Mouse (Mus musculus) spleen, adult 12 weeks (tissue): ENCODE measurements around the gene Clcn2.

ENCODE experiments used
- DNase-seq: peaks from one replicate; pipeline ENCODE4 v3.0.0; 2022; ENCODE audit warnings: low spot score

Clcn2 gene

DNA sequence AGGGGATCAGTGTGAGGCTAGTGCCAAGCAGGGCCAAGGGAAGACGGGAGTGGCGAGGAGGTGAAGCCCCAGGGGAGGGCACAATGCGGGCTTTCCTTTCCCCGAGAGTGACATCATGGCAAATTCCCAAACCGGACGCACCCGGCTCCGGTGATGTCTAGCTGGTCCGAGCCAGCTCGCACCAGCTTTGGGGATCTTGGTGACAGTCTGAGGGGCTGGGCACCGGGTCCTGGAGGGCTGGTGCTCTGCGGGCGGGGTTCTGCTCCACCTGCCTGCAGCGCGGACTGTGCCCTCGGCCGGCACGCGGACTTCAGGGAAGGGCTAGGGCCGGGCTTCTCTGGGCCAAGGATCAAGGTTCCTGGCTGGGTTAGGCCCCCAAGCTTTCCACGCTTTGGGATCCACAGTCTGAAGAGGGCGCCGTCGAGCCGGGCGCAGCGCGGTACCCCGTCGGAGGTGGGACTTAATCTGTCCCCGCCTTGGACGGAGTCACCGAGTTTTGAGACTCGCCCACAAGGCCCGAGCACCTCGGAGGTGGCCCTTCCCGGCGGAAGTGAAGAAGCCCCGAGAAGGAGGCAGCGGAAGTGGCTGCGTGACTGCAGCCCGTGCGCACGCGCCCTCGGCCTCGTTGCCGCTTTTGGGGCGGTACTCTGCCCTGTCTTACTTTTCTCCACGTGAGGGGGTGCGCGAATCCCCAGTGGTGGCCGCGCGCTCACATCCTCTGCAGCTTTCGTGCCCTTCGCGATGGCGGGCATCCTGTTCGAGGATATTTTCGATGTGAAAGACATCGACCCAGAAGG, at the start of gene Clcn2, which contains the start of gene Polr2h:
TSS of gene Clcn2 (minus strand) at position 566 of the 797 bp plus-strand sequence.
TSS of gene Polr2h (plus strand) at position 485 of the 797 bp plus-strand sequence.
- DNase-seq = peak; percentile 93

DNA sequence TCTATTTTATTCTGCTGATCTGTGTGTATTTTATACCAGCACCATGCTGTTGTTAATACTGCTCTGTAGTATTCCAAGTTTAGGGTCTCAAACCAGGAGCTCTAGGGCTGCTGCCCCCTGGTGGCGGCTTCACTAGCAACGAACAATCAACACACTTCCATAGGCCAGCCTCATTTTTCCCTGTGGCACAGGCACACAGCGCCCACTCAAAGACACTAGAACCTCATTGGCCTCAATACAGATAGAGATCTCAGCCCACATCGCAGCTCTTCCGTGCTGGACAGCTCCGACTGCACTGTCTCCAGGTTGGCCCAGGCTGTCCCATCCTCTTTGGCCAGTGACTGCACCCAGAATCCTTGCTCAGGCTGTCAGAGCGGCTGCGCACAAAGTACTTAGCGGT, 47.7 kb upstream of the Clcn2 start:
- peak; percentile 25 for DNase-seq

DNA sequence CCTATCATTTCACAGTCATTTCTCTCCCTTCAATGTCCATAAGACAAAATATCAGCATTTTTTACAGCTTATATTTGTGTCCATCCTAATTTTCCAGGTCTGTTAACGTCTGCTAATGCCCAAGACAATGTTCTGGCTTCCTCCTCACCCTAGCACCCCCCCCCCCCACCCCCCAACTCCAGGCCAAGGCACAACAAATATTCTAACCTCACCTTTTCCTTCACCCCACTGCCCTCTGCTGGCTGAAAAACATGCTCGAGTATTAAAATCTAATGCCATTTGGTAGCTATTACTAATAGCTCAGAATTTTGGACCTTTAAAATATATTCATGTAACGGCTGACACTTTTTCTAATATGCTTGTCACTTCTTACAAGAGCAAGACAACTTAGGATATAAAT, 44.1 kb upstream of the Clcn2 start:
- no peak for DNase-seq

DNA sequence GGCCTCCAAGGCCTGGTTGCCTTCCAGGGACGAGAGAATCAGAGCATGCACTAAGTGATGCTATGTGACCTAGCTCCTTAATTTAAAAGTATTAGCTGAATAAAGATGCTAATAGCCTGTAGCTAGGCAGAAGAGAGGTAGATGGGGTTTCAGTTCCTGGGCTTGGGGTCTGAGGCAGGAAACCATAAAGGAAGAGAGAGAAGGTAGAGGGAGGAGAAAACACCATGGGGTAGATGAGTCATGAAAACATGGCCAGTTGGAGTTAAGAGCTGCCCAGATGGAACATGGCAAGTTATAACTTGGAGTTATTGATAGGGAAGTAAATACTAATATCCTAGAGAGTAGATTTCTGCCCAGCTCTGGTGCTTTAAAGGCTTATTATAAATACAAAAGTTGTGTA, 39.8 kb upstream of the Clcn2 start:
- no peak for DNase-seq

DNA sequence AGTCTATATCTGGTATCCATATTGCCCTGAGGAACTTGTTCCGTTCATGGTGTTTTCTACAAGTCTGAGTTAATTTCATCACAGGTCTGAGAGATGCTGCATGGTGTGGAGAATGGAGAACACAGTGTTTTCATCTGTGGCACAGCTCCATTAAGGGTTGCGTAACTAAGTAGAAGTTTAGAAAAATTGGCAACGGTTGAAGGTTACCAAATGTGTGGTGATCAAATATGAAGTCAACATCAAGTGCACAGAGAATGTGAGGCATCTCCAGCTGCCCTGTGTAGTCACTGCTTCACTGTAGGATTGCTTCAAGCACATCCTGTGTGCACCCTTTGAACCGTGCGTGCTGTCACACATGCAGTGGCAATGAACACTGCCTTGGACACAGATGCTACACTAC, 38.5 kb upstream of the Clcn2 start:
- DNase-seq = no peak

DNA sequence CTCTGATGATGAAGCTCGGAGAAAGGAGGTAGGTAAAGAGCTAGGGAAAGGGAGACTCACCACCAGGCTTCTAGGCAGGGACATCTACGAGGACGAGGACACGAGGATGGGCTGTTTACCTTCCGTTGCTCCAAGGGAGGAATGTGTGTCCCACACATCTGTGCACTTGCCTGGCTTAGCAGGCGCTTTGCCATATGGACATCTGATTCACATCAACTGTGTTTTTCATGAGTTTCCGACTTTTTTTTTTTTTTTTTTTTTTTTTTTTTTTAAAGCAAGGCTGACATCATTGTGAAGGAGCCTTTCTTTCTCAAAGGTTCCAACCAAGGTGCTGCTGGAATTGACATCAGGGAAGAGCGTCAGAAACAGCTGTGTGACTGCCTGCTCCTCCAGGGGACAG, 33.0 kb upstream of the Clcn2 start:
- DNase-seq = no peak

DNA sequence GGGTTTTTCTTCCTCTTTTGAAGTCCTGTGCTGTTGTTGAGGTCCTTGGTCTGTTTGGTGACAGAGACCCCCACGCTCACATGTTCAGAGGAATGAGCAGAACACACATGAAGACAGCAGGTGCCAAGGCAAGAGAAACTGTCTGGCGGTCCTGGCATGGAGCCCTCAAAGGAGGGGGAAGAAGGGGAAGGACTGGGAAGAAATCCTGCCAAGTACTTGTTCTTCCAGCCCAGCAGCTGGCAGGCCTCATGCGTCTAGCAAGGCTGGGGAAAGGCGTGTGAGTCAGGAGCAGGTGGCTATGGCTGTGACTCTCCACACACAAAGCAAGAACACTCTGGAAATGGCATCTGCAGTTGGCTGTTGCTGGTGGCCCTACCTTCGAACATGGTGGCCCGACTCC, 29.1 kb upstream of the Clcn2 start:
- DNase-seq = no peak

DNA sequence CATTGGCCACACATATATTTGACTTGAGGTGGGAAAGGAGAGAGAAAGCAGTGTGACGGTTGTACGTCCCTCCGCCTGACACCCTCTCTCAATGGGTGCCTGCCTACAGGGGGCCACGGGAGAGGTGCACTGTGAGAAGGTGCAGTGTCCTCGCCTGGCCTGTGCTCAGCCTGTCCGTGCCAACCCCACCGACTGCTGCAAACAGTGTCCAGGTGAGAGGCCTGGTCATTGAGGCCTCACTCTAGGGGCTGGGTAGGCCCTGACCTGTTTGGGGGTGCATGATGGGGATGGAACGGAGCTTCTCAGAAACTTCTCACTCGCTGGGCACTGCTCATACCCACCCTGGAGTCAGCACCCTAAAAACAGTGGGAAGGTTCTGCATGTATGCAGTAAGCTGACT, 22.3 kb upstream of the Clcn2 start:
- DNase-seq = no peak

DNA sequence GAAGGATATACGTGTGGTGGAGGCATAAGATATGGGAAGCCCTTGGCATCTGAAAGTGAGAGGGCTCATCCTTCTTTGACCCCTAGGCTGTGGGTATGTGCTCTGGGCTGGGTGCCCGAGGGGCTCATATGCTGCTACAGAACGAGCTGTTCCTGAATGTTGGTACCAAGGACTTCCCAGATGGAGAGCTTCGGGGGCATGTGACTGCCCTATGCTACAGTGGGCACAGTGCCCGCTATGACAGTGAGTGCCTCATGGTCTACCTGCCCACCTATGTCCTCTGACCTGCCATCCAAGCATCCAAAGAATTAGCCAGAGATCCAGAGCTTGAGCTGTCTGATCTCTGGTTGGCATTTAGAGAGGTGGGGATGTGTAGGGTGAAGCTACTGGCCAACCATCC, 19.3 kb upstream of the Clcn2 start:
- no peak for DNase-seq

DNA sequence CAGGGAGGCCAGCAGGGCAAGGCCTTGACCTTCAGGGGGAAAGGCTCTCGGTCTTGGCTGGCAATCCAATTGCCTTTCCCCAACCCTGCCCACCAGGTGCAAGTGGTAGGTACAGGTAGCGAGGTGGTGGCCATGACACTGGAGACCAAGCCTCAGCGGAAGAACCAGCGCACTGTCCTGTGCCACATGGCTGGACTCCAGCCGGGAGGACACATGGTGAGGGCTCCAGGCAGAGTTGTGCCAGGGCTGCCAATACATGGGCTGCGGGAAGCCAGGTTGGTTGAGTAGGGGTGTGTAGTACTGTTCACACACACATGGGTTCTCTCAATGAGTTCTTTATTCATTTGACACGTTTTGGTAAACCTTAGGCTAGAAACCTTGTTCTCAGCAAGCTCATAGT, 18.6 kb upstream of the Clcn2 start:
- DNase-seq = no peak

DNA sequence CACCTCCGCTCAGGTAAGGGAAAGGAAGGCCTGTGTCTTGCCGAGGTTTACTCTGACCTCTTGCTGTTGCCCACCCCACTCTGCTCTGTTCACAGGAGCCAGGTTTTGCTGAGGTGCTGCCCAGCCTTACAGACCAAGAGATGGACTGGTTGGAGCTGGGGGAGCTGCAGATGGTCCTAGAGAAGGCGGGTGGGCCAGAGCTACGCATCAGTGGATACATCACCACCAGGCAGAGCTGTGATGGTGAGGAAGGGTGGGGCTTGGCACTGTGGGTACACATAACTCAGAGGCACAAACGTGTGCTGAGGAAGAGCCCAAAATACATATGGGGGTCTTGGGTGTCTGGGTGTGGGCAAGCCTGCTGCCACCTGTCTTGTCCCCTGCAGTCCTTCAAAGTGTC, 18.1 kb upstream of the Clcn2 start:
- DNase-seq = no peak

DNA sequence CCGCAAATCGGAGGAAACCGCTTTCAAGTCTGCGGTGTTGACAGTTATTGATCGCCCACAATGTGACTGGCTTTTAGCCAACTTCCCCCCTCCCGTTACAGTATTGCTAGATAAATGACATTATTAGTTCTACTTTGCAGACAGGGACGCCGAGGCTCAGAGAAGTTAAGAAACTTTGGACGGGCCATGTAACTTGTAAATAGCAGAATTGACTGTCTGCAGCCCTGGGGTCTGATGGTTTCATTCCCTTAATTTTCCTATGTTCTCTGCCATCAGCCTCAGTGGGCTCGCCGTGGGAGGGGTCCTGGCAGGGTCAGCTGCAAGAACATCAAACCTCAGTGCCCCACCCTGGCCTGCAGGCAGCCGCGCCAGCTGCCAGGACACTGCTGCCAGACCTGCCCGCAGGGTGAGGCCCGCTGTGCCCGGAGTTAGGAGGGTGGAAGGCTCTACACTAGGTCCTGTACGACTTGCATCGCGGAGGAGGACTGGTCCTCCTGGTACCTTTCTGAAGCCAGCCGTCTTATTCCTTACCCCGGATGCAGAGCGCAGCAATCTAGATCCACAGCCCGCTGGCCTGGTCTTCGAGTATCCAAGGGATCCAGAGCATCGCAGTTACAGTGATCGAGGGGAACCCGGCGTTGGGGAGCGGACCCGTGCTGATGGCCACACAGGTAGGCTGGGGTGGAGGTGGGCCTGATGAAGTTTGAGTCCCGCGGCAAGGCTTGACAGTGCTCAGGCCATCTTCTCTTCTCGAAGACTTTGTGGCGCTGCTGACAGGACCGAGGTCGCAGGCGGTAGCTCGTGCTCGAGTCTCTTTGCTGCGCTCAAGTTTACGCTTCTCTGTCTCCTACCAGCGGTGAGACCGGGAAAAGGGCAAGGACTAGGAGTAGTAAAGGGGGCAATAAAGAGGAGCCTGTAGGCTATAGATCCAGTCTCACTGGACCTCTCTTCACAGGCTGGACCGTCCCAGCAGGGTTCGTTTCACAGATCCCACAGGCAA, 16.5 kb upstream of the Clcn2 start, which contains the start of gene Thpo:
TSS of gene Thpo (minus strand) at position 781 of the 1,000 bp plus-strand sequence.
- no peak for DNase-seq

DNA sequence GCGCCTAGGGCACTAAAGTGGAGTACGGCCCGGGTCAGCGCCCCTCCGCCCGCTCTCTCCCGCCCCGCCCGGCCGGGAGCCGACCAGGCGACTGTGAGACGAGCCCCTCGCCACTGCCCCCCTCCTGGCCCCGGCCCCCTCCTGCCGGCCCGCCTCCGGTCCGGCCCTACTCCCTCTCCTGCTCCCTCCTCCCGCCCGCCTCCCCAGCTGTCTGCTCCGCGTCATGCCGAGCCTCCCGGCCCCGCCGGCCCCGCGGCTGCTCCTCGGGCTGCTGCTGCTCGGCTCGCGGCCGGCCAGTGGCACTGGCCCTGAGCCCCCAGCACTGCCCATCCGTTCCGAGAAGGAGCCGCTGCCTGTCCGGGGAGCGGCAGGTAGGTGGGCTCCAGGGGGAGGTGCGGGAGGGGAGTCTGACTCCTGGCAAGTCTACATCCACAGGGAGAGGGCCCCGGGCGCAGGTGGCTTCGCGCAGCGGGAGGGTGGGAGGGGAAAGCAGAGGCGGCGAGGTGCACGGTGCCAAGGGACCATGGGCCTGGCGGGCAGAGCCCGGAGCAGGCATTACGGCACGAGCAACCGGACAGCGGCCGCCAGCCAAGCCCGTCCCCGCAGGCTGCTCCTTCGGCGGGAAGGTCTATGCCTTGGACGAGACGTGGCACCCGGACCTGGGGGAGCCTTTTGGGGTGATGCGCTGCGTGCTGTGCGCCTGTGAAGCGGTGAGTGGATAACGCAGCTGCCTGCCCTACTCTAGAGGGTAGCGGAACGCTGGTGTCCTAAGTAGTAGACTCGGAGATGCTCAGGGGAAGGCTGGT, 15.6 kb upstream of the Clcn2 start, which contains the start of gene Chrd:
TSS of gene Chrd (plus strand) at position 203 of the 806 bp plus-strand sequence.
- DNase-seq = no peak

DNA sequence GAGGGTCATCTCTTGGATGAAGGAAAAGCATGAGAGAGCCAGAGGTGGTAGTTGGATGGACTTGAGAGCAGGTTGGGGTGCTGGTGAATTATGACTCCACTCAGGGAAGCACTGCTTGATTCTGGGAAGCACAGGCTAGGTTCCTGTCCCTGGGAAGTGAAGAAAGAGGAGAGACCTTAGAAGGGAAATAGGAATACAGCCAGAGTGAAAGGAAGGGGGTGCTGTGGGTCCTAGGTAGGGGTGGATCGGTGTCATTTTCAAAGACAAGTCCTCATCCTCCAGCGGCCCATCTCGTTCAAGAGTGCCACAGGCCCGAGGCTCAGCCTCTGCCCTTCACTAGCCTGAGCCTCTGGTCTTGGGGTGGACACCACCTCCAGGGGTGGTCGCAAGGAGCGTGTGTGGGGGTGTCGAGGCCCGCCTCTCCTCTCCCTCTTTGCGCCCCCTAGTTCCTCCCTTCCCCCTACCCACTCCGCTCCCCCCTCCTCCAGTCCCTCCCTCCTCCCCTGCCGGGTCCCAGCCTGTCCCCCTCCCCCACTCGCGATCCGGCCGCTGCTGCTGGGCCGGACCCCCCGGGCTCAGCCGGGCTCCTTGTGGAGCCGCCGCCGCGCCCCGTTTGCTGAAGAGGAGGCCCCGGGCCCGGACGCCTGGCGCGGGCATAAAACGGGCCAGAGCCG, 14.8 kb upstream of the Clcn2 start:
- DNase-seq = no peak

DNA sequence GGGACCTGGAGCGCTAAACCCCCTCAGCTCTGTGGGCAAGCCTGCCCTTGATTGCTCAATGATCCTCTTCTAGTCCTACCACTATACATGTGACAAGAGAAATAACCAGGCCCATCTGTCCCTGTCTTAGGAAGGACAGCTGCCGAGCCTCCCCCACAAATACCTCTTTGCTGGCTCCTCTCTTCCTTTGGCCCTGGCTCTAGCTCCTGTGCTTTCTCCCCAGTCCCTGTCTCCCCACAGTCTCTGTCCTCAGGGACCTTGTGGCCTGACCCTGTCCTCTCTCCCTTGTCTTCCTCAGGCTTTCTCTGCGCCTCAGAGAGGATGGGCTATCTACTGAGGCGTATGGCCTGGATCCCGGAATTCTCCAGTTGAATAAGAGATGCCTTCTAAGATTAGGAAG, 14.1 kb upstream of the Clcn2 start:
- no peak for DNase-seq

DNA sequence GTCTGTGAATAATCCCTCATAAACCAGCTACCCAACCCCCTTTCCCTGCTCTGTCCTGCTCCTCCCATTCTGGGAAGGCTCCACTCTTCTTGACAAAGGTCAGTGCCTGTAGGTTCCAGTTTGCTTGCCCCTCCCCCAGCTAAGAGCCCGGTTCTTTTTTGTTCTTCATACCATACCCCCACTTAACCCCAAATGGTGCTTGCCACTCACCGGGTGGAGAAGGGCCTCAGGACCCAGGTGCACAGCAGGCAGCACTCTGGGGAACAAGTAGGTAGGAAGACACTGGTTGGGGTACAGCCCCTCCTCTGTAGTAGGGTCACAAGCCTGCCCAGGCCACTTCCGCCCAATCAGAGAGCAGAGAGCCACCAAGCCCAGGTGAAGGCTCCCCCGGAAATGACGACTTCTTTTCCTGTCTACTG, 12.8 kb upstream of the Clcn2 start:
- no peak for DNase-seq

DNA sequence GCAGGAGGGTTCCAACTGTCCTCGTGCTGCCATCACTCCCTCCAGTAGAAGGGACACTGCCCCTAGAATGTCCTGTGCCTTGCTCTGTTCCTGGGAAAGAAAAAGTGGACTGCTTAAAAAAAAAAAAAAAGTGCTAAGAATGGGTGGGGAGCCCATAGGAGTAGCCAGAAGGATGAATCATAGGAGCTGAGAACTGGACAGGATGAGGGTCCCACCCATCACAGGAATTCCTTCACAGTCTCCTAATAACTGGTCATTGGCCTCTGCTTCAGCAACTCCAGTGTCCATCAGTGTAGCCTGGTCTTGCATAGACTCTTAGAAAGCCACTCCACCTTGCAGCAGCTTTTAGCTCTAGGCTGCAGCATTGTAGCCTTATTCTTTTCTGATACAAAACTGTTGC, 8.8 kb upstream of the Clcn2 start:
- DNase-seq = no peak

DNA sequence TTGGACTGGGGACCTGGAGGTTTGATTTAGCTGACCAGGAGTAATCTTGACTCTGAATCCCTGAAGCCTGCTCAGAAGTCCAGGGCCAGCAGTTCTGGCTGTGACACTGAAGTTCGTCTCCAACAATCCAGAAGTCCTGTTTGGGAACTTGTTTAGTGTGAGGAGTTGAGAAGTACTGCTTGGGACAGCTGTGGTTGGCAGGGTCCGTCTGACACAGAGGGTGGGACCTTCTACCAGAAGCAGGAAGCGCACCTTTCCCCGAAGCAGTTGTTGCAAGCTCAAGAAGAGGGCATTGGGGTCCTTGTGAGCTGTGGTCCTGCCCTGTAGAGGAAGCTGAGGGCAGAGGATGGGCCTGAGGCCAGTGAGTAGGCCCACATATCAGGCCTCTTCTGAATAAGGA, 8.2 kb upstream of the Clcn2 start:
- DNase-seq = no peak

DNA sequence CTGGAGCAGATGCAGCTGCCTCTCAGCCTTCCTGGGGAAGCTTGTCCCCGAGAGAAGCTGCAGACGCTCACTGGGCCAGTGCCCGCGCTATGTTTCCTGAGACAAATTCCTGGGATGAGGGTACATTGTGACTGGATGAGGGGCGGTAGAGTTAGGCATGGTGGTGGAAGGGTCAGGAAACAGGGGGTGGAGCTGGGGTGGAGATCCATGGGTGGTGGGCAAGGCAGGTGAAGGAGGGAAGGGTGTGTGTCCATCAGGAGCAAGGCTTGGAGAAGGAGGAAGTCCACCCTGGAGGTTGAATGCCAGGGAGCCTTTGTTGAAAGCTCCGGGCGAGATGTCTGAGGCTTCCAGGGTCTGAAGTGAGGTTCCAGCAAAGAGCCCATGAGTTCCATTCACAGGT, 7.8 kb upstream of the Clcn2 start:
- no peak for DNase-seq

DNA sequence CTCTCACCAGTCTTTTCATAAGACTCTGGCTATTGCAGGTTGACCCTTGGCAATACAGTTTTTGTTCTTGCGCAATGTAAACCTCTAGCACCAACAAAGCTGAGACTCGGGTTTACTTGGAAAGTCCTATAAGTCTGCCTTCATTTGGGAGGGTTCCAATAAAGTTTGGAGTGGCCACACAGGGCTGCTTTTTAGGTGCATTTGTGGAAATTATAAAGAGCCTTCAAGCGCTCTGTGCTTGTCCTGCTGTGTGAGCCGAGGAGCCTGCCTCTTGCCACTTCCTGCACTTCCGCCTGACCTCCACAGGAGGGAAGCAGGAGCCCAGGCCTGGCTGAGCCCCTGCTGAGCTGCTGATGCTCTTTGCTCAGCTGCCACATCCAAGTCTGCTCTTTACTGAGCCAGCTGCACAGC, 6.8 kb upstream of the Clcn2 start:
- no peak for DNase-seq

DNA sequence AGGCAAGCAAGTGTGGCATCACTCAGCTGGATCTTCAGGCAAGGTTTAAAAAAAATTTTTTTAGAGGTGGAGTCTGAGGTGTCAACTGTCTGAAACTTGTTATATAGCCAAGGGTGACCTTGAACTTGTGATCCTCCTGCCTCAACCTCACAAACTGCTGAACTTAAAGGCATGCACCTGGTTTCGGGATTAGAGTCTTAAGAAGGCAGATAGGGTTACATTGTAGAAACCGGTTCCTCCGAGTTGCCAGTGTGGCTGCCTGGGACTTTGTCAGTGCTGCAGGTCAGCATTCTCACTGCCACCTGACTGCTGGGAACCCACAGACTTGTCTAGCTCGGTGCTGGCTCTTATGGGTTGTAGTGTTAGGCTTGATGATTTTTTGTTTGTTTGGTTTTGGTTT, 5.7 kb upstream of the Clcn2 start:
- no peak for DNase-seq
